Mouse (Mus musculus) frontal cortex, postnatal 25 days (tissue): Measurements from ENCODE around the gene Ifi203.
"Not testable (repeated sequence)": the region's sequence is repeated elsewhere in the genome, so short reads cannot be mapped to it uniquely, and the experiment has no call there.

Source experiments
- DNase-seq, 2 experiments: peaks; one replicate each; pipeline ENCODE4 v3.0.0; 2022; ENCODE audit warnings: low spot score in 2 of 2

Ifi203 gene

GRCm38 (mm10) chr1:173941924-173942779 lies at the start of gene Ifi203, which contains the start of gene Mndal:
Gene Ifi203 (minus strand): TSS chr1:173942672.
Gene Mndal (minus strand): TSS chr1:173942491.
- not testable (repeated sequence) for DNase-seq

DNA sequence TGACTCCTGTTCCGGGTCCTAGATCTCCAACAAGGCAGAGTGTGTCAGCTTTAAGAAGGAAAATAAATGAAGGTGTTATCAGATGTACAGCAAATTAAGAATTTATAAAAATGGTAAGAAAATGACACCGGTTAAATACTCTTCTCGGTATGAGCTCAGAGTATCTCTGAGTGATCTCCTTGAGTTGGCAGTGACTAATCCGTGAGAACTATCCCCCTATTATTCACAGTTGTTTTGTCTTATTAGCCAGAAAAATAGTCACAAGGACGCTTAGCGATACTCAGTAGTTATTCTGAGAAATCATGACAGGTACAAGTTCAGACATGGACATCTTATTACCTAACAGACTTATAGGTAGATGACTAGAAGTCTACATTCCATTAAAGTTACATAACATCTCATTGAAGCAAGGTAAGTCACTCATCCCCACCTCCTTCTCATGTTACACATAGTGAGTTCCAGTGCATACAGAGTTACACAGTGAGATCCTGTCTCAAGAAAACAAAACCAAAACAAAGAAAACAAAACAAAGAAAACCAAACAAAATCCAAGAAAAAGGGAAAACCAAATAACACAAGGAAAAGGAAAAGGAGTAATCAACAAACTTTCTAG lies 40.3 kb upstream of the Ifi203 start, which contains the start of gene Ifi202b:
Gene Ifi202b (minus strand): TSS at position 51 of the 612 bp plus-strand sequence.
- DNase-seq, result not testable (repeated sequence)

DNA sequence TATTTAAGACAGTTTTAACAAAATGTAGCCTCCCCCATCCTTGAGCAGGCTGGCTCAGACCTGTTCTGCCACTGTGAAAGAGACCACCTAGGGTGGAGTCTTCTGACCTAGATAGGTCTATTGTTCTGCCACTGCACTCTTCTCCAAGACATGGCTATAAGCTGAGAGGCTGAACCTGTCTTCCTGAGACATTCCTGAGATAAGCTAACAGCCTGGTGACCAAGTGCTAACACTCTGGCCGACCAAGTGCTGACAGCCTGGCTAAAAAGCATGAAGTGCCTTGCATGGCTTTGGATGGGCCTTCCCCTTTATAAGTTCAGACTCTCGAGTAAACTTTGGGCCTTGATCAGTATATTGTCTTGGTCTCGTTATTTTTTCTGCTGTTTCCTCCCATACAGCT lies 38.6 kb upstream of the Ifi203 start:
- not testable (repeated sequence) for DNase-seq

DNA sequence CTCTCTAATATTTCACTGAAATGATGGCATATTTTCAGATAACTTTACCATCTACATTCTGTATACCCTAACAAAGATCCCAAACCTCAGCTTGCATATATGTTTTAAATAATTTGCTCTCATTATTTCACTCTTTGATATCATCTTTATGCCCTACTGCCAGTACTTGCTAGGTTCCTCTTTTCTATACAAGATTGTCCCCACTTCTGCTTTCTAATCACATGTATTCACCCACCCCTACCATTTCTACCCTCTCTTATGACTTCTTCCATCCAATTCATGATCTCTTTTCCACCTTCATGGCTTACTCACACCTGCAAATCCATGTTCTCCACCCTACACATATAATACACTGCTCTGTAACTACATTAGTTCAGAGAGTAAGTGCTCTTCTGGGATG lies 35.1 kb upstream of the Ifi203 start:
- no peak for DNase-seq

GRCm38 (mm10) chr1:173973111-173973510 lies 30.6 kb upstream of the Ifi203 start:
- DNase-seq, result no peak

DNA sequence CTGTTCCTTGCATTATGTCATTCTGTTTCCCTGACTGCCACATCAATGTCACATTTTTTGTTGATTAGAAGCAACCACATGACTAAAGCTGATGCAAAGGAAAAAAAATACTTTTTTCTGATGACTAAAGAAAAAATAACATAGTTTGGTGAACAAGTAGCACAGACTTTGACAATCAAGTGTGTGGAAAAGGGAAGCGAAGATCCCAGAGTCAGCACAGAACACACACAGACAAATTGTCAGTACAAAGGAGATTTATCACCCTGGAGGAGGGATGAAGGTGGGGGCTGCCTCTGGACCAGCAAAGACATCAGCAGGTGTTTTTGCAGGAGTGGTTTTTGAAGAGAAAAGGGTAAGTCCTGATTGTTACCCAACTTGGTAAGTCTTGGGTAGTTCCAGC lies 19.0 kb upstream of the Ifi203 start:
- DNase-seq, result not testable (repeated sequence)

DNA sequence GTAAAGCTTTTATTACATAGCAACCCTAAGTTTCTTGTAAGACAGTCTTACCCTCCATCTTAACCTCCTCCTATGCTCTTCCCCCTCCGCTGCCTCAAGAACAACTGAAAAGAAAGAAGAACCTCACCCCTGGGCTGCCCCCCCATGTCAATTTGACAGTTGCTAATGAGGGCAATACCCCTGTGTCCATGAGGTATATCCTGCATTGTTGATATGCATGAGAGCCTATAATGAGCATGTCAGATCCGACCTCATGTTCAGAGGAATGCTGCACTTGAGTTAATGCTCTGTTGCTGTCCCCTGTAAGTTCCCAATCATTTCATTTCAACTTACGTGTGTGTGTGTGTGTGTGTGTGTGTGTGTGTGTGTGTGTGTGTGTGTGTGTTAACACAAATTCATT lies 17.5 kb upstream of the Ifi203 start:
- not testable (repeated sequence) for DNase-seq

- DNase-seq, result not testable (repeated sequence)
Measured at GRCm38 (mm10) chr1:173955839-173956527, 13.5 kb upstream of the Ifi203 start.

DNA sequence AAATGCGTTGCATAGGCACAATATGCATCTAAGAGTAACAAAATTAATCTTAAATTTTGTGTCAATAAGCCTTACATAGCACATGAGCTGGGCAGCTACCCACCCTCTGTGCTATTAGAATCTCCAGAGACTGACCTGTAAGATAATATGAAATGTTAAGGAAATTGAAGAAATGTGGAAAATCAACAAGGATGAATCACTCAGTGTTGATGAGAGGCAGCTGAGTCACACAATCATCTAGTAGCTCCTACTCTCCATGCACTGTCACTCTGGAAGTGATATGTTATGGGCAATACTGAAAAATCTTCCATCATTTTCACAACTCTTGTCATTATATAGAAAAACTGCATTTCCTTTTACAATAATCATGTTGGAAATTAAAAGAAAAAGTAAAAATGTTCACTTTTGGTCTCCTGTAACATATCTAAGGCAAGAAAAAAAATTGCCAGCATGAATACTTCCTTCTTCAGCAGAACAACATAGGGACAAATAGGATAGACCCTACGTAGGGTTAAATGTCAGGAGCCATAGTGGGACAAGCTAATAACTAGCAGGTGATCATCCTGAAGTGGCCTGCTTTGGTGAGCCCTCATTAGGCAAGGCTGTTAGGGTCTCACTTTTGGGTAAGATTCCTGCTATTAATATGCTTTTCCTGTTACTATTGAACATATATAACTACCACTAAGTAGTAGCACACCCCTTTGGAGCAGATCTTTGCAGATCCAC lies 12.8 kb upstream of the Ifi203 start:
- DNase-seq, result no peak

DNA sequence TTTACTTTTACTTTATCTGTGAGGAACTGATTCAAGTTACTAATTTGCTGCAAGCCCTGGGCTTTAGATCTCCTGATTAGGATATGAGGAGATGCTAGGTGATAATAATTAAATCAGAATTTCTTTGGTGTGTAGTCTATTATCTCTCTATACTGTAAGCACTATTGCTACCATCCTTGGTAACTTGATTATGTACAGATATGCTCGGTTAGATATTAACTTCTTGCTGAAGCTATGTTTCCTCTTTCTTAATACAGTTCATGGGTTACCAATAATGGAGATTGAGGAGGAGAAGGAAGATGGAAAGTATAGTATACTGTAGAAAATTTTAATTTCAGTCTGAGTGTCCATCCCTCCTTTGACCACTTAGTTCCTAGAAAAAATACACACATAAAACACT lies 11.1 kb upstream of the Ifi203 start:
- no peak for DNase-seq

- DNase-seq, result not testable (repeated sequence)
Measured at GRCm38 (mm10) chr1:173949044-173949443, 6.6 kb upstream of the Ifi203 start.

- not testable (repeated sequence) for DNase-seq
Measured at GRCm38 (mm10) chr1:173942780-173943066, 251 bp upstream of the Ifi203 start.

DNA sequence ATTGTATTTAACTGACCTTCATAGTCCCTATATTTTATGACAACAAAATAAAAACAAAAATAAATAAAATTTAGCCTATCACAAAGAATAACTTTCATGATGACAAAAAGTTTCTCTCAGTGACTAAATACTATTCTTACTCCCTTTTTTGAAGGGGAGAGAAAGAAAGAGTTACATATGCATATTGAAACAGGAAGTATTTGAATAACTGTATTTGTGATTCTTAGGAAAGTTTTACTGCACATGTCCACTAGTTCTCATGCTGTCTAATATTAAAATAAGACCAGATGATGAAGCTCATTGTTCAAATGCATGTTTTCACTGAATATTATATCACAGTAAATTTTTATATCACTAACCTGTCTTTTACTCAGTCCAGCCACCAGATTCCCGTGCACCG lies 950 bp downstream of the Ifi203 start:
- DNase-seq, result not testable (repeated sequence)

DNA sequence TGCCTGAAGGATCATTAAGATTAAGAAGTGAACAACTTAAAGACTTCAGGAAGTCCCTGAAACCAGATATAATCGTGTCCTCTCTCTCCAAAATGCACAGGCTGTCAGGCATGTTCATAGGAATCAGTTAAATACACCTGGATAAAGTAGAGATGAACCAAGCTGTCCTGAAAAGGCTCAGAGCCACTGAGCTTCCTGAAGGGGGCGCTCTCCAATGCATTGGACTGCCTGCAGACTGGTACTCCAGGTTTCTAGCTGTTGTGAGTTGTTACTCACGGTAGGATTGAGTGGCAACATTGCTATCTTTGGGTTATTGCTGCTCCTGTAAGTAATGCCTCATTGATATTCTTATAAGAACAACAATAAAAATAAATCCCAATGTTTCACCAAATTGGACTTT lies 23.2 kb downstream of the Ifi203 start:
- DNase-seq, result not testable (repeated sequence)

GRCm38 (mm10) chr1:173914559-173914958 lies 27.9 kb downstream of the Ifi203 start:
- DNase-seq, result no peak

GRCm38 (mm10) chr1:173913256-173913791 lies 29.1 kb downstream of the Ifi203 start:
- DNase-seq, result not testable (repeated sequence)

DNA sequence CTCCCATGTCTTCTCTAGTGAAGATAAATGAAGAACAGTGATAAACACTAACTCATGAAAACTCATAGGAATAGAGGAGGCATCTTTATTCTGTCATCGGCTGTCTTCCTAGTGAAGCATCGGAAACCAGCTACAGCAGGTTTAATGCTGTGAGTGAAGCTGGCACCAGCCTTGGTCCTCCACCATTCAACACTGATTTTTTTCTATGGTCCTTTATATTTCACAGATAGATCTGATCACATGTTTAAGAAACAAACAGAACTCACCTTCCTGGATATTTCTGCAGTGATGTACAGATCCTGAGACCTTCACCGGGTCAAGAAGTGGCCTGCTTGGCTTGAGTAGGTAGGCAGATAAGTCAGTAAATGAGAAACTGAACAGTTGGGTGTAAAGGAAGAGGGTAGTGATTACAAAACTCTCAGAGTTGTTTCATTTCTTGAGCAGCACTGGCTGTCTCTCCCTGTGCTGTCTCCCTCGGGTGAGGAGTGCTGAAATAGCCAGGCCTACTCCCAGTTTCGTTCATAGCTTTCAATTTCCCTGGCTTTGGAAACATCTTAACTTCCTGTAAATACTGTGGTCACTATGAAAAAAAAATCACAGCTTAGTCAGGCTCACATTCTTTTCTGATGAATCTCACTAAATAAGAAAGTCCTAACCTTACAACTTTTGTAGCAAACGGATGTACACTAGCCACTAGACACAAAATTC lies 29.8 kb downstream of the Ifi203 start, which contains the start of gene Ifi211:
Gene Ifi211 (minus strand): TSS at position 499 of the 708 bp plus-strand sequence.
- not testable (repeated sequence) for DNase-seq

GRCm38 (mm10) chr1:173911808-173912464 lies 30.5 kb downstream of the Ifi203 start:
- DNase-seq, result no peak

DNA sequence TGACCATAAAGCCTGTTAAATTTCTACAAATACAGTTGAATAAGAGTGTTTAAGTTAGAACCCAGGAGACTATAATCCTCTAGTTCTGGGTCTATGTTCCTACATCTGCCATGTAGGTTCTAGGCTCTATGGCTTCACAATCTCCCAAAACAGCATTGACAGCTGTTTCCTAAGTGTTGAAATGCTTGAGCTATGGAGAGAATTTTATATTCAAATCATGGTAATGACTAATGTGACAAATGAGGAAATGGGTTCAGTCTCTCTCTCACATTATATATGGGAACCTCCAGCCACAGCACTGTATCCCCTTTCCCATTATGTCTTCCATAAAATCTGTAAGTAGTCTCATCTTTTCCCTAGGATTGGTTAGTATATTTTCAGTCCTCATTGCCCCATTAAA lies 34.1 kb downstream of the Ifi203 start:
- DNase-seq, result not testable (repeated sequence)

DNA sequence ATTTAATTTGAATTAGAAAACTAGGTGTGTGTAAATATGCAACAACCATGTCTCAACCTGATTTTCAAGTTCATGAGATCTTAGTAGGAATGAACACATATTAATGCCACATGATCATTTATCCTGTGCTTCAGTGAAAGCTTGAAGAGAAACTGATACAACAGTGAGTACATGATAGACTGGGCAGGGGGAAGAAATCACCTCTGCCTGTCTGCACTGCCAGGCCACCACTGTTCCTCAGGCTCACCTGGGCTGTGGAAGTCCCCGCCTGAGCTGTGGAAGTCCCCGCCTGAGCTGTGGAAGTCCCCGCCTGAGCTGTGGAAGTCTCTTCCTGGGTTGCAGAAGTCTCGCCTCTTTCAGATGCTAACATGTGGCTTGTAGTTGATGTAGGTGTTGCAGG lies 36.6 kb downstream of the Ifi203 start:
- not testable (repeated sequence) for DNase-seq
